ENCODE assay signal across 9 mouse cellular contexts in the genomic region with DNA sequence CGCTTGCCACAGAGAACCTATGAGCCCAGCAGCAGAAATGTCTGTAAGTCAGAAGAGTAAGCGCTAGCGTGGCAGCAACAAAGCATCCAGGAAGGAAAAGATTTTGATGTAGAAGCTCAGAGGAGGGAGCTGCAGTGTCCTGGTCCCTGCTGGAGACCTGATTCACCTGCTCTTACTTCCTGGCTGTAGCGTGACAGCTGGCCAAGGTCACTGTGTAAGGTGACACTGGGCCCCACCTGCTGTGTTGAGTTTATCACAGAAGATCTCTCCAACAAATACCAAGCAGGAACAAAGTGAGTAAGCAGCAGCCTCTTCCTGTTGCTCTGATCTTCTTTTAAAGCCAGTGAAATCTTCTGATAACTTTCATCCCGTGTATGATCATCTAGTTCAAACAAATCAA.
"Had no signal": no experiment of that assay in that cellular context is flagged by ENCODE, and none has a peak within 500 bp of the region (broad histone marks: within the 10 kb centered on the region; RNA-seq: fewer than 3 reads in every experiment).

No protein-coding gene starts in this region.

- DNase-seq: liver, postnatal 0 days; lung, adult 2 months; lung, postnatal 14 days; lung, postnatal 36 days; midbrain, embryonic 14.5 days; right cerebral cortex, postnatal 14 days; thymus, adult 2 months; thymus, postnatal 25 days; thymus, postnatal 4 days had no signal
